Mouse (Mus musculus) cortical plate, adult 2 months (tissue): ENCODE measurements around the gene Klrb1b.

Experiments used
- CTCF ChIP-seq: fragments of 200-500 bp; IDR thresholded peaks from 2 replicates; pipeline ENCODE4 v1.5.1; 2011; ENCODE audit warnings: mild to moderate bottlenecking, control low read depth, low read length; ENCODE audit not compliant: insufficient read depth; ENCODE audit errors: extremely low read depth
- POLR2A ChIP-seq: fragments of 200-500 bp; IDR thresholded peaks from 2 replicates; pipeline ENCODE4 v1.6.1; 2011; ENCODE audit warnings: mild to moderate bottlenecking, low read length, control low read depth; ENCODE audit not compliant: insufficient read depth; ENCODE audit errors: extremely low read depth

GRCm38 (mm10) chr6:128799896-128800270 lies 26.2 kb downstream of the Klrb1b start:
- TF ChIP-seq CTCF (no peak), POLR2A (no peak)
